Mouse (Mus musculus): ENCODE measurements around the gene 1700022I11Rik.

DNA sequence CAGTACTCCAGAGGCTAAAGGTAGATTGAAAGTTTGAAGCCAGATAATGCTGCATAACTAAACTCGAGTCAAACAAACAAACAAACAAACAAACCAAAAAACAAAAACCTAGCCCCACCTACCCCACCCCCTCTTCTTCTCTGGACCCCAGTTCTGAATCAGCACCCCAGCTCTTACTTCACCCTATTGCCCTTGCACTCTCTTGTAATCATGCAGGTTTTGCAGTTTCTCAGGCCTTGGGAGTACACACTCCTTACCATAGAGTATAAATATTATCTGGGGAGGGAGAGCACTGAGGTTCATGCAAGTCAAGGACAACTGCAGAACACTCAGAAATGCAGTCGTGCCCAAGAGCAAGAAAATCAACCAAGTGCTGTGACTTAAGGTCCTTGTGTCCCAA lies 31.9 kb downstream of the 1700022I11Rik start:
- no peak for TF ChIP-seq CTCF (IDR thresholded peaks at IDR 0.05; ENCODE audit: borderline replicate concordance, control insufficient read depth, extremely low read depth, insufficient read depth, low read length, poor library complexity)
- TF ChIP-seq POLR2A (IDR thresholded peaks at IDR 0.05; ENCODE audit: control insufficient read depth, extremely low read depth, insufficient read depth, low read length, poor library complexity) = no peak
